Mouse (Mus musculus): ENCODE measurements around the gene Tubb5. TPM values are rescaled to one million over a fixed set of nuclear protein-coding genes. Genes with fewer than 3 reads are reported as not detected.

The Tubb5 gene
- polyA plus RNA-seq, 1 experiment, result 1,430 TPM

GRCm38 (mm10) chr17:35837487-35837886 lies 619 bp downstream of the Tubb5 start:
- Histone ChIP-seq H3K9me3 (replicated peaks; ENCODE audit: control insufficient read depth, insufficient read depth, low read length, poor library complexity, severe bottlenecking) (no peaks in the 10 kb centered on the region), H3K4me3 (ENCODE audit: low read depth, low read length) (peak overlapping the region; percentile 98), H3K4me1 (ENCODE audit: control insufficient read depth, insufficient read depth, low read length) (no peaks in the 10 kb centered on the region), H3K36me3 (ENCODE audit: control insufficient read depth, insufficient read depth, low read length, poor library complexity, severe bottlenecking) (peaks cover 35% of the 10 kb centered on the region), H3K9ac (ENCODE audit: low read depth, poor library complexity, severe bottlenecking) (peak overlapping the region; percentile 64), H3K27ac (ENCODE audit: insufficient read depth, low read length) (peak overlapping the region; percentile 92), H3K27me3 (ENCODE audit: control insufficient read depth, insufficient read depth, low read length, poor library complexity, severe bottlenecking) (no peaks in the 10 kb centered on the region)
- TF ChIP-seq EP300 (IDR thresholded peaks at IDR 0.05; ENCODE audit: insufficient read depth, low read depth, low read length), result peak; percentile 69; the same call in 1 of the 2 replicates
- TF ChIP-seq CTCF (IDR thresholded peaks at IDR 0.05; ENCODE audit: low read depth, low read length), result no peak

- no peaks in the 10 kb centered on the region for H3K9me3 ChIP-seq (replicated peaks; ENCODE audit: control insufficient read depth, insufficient read depth, low read length, poor library complexity, severe bottlenecking)
- TF ChIP-seq EP300 (IDR thresholded peaks at IDR 0.05; ENCODE audit: insufficient read depth, low read depth, low read length) (peak; percentile 75; the same call in 1 of the 2 replicates), POLR2A (IDR thresholded peaks at IDR 0.05; ENCODE audit: insufficient read depth, low read length) (no peak), CTCF (IDR thresholded peaks at IDR 0.05; ENCODE audit: low read depth, low read length) (no peak)
- H3K27ac ChIP-seq (ENCODE audit: insufficient read depth, low read length), result peak overlapping the region; percentile 92
- H3K4me1 ChIP-seq (ENCODE audit: control insufficient read depth, insufficient read depth, low read length), result no peaks in the 10 kb centered on the region
- peak overlapping the region; percentile 98 for H3K4me3 ChIP-seq (ENCODE audit: low read depth, low read length)
- H3K36me3 ChIP-seq (ENCODE audit: control insufficient read depth, insufficient read depth, low read length, poor library complexity, severe bottlenecking), result peaks cover 35% of the 10 kb centered on the region
- peak overlapping the region; percentile 64 for H3K9ac ChIP-seq (ENCODE audit: low read depth, poor library complexity, severe bottlenecking)
- H3K27me3 ChIP-seq (ENCODE audit: control insufficient read depth, insufficient read depth, low read length, poor library complexity, severe bottlenecking), result no peaks in the 10 kb centered on the region
These were observed 1.1 kb downstream of the Tubb5 start for GRCm38 (mm10) chr17:35836991-35837422.

- Histone ChIP-seq H3K27me3 (ENCODE audit: control insufficient read depth, insufficient read depth, low read length, poor library complexity, severe bottlenecking) (no peaks in the 10 kb centered on the region), H3K9me3 (replicated peaks; ENCODE audit: control insufficient read depth, insufficient read depth, low read length, poor library complexity, severe bottlenecking) (no peaks in the 10 kb centered on the region), H3K4me1 (ENCODE audit: control insufficient read depth, insufficient read depth, low read length) (no peaks in the 10 kb centered on the region), H3K4me3 (ENCODE audit: low read depth, low read length) (peak overlapping the region; percentile 94), H3K36me3 (ENCODE audit: control insufficient read depth, insufficient read depth, low read length, poor library complexity, severe bottlenecking) (peaks cover 35% of the 10 kb centered on the region), H3K27ac (ENCODE audit: insufficient read depth, low read length) (peak overlapping the region; percentile 79), H3K9ac (ENCODE audit: low read depth, poor library complexity, severe bottlenecking) (peak overlapping the region; percentile 64)
- TF ChIP-seq POLR2A (IDR thresholded peaks at IDR 0.05; ENCODE audit: insufficient read depth, low read length) (no peak), EP300 (IDR thresholded peaks at IDR 0.05; ENCODE audit: insufficient read depth, low read depth, low read length) (no peak), CTCF (IDR thresholded peaks at IDR 0.05; ENCODE audit: low read depth, low read length) (peak; percentile 5)
These were observed 1.7 kb downstream of the Tubb5 start for GRCm38 (mm10) chr17:35836178-35836965.

- H3K4me3 ChIP-seq (ENCODE audit: low read depth, low read length), result peak overlapping the region; percentile 94
These were observed 2.5 kb downstream of the Tubb5 start for GRCm38 (mm10) chr17:35835424-35836140.

GRCm38 (mm10) chr17:35834696-35835422 lies 3.2 kb downstream of the Tubb5 start:
- H3K27ac ChIP-seq (ENCODE audit: insufficient read depth, low read length), result peak overlapping the region; percentile 20; the same call in 1 of the 2 replicates
- peak overlapping the region; percentile 64 for H3K9ac ChIP-seq (ENCODE audit: low read depth, poor library complexity, severe bottlenecking)
- no peaks in the 10 kb centered on the region for H3K9me3 ChIP-seq (replicated peaks; ENCODE audit: control insufficient read depth, insufficient read depth, low read length, poor library complexity, severe bottlenecking)
- peaks cover 35% of the 10 kb centered on the region for H3K36me3 ChIP-seq (ENCODE audit: control insufficient read depth, insufficient read depth, low read length, poor library complexity, severe bottlenecking)
- no peaks in the 10 kb centered on the region for H3K4me1 ChIP-seq (ENCODE audit: control insufficient read depth, insufficient read depth, low read length)
- TF ChIP-seq EP300 (IDR thresholded peaks at IDR 0.05; ENCODE audit: insufficient read depth, low read depth, low read length) (no peak), CTCF (IDR thresholded peaks at IDR 0.05; ENCODE audit: low read depth, low read length) (peak; percentile 2)
- peak overlapping the region; percentile 94 for H3K4me3 ChIP-seq (ENCODE audit: low read depth, low read length)
- H3K27me3 ChIP-seq (ENCODE audit: control insufficient read depth, insufficient read depth, low read length, poor library complexity, severe bottlenecking), result no peaks in the 10 kb centered on the region

More at GRCm38 (mm10) chr17:35835424-35836140, 2.5 kb downstream of the Tubb5 start:
- H3K9ac ChIP-seq (ENCODE audit: low read depth, poor library complexity, severe bottlenecking), result peak overlapping the region; percentile 64
- no peaks in the 10 kb centered on the region for H3K9me3 ChIP-seq (replicated peaks; ENCODE audit: control insufficient read depth, insufficient read depth, low read length, poor library complexity, severe bottlenecking)
- no peak overlapping the region for H3K27ac ChIP-seq (ENCODE audit: insufficient read depth, low read length)
- no peaks in the 10 kb centered on the region for H3K4me1 ChIP-seq (ENCODE audit: control insufficient read depth, insufficient read depth, low read length)
- TF ChIP-seq EP300 (IDR thresholded peaks at IDR 0.05; ENCODE audit: insufficient read depth, low read depth, low read length), result no peak
- no peak for TF ChIP-seq POLR2A (IDR thresholded peaks at IDR 0.05; ENCODE audit: insufficient read depth, low read length)
- no peak for TF ChIP-seq CTCF (IDR thresholded peaks at IDR 0.05; ENCODE audit: low read depth, low read length)
- H3K36me3 ChIP-seq (ENCODE audit: control insufficient read depth, insufficient read depth, low read length, poor library complexity, severe bottlenecking), result peaks cover 35% of the 10 kb centered on the region
- no peaks in the 10 kb centered on the region for H3K27me3 ChIP-seq (ENCODE audit: control insufficient read depth, insufficient read depth, low read length, poor library complexity, severe bottlenecking)
